Mouse (Mus musculus) megakaryocyte, embryonic 14.5 days (primary cell): ENCODE measurements around the gene Cnst.

Experiments used
- FLI1 ChIP-seq: IDR thresholded peaks from 2 replicates; pipeline ENCODE4 v1.6.1; 2012; ENCODE audit warnings: low read length, inconsistent platforms, mixed read lengths
- GATA1 ChIP-seq: IDR thresholded peaks from 3 replicates; pipeline ENCODE4 v1.6.1; 2012; ENCODE audit warnings: mixed read lengths, low read length, inconsistent platforms, borderline replicate concordance

GRCm38 (mm10) chr1:179651224-179651623, 105.1 kb downstream of the Cnst start:
- TF ChIP-seq GATA1 (no peak), FLI1 (no peak)
